Mouse (Mus musculus) subcutaneous adipose tissue, adult 2 months (tissue): ENCODE measurements around the gene Myh13. TPM values are rescaled to one million over a fixed set of nuclear protein-coding genes. Genes with fewer than 3 reads are reported as not detected.

Source experiments
- polyA plus RNA-seq: library from polyadenylated mRNA; depleted of rRNA; stranded (reverse); fragments of >200 nt; gene quantifications from 2 replicates; pipeline ENCODE4 v1.2.3, GENCODE M21; 2012; ENCODE audit warnings: low replicate concordance; rRNA removed

Myh13 gene
- not detected in 2 replicates for polyA plus RNA-seq

DNA sequence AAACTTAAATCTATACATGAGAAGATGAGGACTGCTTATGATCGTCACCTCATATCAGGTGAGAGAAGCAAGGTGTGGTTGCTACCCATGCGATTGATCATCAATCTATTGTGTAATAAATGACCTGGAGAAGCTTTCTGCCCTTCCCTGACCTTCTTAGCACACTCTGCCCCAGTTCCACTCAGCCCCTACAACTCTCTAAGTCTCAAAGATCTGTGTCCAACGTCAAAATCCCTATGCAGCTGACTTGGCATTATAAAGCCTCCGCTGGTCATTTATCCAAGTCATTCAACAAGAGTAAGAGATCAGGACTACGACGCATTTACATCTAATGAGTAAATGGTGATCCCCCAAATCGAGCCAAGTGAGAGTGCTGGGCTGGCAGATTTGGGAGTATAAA lies at the start of gene Myh13:
TSS of gene Myh13 (plus strand) at position 301 of the 400 bp plus-strand sequence.

DNA sequence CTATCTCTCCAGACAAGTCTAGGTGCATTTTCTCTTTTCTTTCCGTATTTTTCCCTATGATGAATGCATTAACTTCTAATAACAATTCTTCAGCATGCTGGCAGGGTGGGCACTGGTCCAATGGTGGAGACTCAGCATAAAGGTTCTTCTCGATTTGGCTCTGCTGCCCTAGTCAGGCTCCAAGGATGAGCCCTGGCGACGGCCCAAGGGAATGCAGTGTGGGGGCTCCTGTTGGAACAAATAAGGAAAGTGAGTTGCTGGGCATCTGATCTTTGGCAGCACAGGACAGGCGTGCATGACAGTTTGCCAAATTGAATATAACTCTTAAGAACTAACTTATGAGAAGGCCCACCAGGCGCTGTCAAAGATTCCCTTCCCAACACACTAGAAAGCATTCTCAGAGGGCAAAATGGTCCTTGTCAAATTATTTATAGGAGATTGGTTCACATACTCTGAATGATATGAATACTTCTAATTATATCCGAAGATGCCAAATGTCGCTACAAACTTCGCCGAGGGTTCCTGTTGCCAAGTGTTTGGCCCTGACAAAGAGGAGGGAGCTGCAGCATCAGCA lies 44.8 kb upstream of the Myh13 start, which contains the start of gene Myh8:
TSS of gene Myh8 (plus strand) at position 524 of the 574 bp plus-strand sequence.

Other genes starting within 250 kb of the Myh13 start
- not detected in 2 replicates for gene Myh3, start 243.4 kb upstream of the Myh13 start, polyA plus RNA-seq
- gene Myh2, start 150.6 kb upstream of the Myh13 start, polyA plus RNA-seq, result 0.04 and 0.06 TPM in 2 replicates
- 0.03 and 0.06 TPM in 2 replicates for gene Myh1, start 121.6 kb upstream of the Myh13 start, polyA plus RNA-seq
- gene Myh4, start 83.6 kb upstream of the Myh13 start, polyA plus RNA-seq, result not detected in 2 replicates
- not detected in 2 replicates for gene Myh8, start 44.5 kb upstream of the Myh13 start, polyA plus RNA-seq
- 26.7 and 28.1 TPM in 2 replicates for gene Gas7, start 133.8 kb downstream of the Myh13 start, polyA plus RNA-seq